Mouse (Mus musculus) brown adipose tissue, adult 24 weeks (tissue): Measurements from ENCODE around the gene Galnt15. TPM values are rescaled to one million over a fixed set of nuclear protein-coding genes. Genes with fewer than 3 reads are reported as not detected.
"Not testable (repeated sequence)": the region's sequence is repeated elsewhere in the genome, so short reads cannot be mapped to it uniquely, and the experiment has no call there.

Experiments
- H3K27ac ChIP-seq: fragments of 200-500 bp; replicated peaks from 2 replicates; pipeline ENCODE4 v1.5.1; 2012; ENCODE audit warnings: low read depth, mild to moderate bottlenecking, low read length
- H3K4me1 ChIP-seq: fragments of 200-500 bp; 2 replicates; pipeline ENCODE4 v1.6.1; 2012; ENCODE audit warnings: low read length, mixed read lengths; ENCODE audit not compliant: control insufficient read depth, insufficient read depth, insufficient read length
- H3K4me3 ChIP-seq: fragments of 200-500 bp; 2 replicates; pipeline ENCODE4 v1.5.1; 2012; ENCODE audit warnings: low read depth, mild to moderate bottlenecking, low read length, moderate library complexity; ENCODE audit not compliant: insufficient read depth
- polyA plus RNA-seq: library from polyadenylated mRNA; stranded (reverse); fragments of >200 nt; gene quantifications from 2 replicates; pipeline ENCODE4 v1.2.4, GENCODE M21; 2012; ENCODE audit not compliant: missing spikeins, insufficient read depth, insufficient read length

The Galnt15 gene
- polyA plus RNA-seq, 1 experiment: 4.0 TPM

DNA sequence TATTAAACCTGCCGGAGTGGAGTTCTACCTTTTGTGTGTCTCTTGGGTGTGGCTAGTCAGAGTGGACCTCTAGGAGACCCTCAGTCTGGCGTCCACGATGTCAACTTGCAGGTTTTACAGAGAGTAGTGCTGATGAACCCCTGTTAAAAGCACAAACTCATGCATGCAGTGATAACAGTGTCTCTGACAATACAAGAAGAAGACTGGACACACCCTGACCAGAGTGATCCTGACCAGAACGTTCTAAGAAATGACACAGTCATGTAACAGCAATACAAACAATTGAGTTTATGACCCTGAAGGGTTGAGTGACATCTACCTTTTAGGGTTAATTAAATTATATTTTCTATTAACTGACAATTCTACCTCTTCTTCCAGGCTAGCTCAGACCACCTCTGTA is 28.9 kb downstream of the Galnt15 start:
- Histone ChIP-seq H3K4me1 (no peaks in the 10 kb centered on the region), H3K4me3 (no peak overlapping the region), H3K27ac (no peak overlapping the region)

- no peaks in the 10 kb centered on the region for H3K4me1 ChIP-seq
- H3K4me3 ChIP-seq: no peak overlapping the region
- H3K27ac ChIP-seq: no peak overlapping the region
Observed at GRCm38 (mm10) chr14:32061398-32061797, 32.6 kb downstream of the Galnt15 start.

DNA sequence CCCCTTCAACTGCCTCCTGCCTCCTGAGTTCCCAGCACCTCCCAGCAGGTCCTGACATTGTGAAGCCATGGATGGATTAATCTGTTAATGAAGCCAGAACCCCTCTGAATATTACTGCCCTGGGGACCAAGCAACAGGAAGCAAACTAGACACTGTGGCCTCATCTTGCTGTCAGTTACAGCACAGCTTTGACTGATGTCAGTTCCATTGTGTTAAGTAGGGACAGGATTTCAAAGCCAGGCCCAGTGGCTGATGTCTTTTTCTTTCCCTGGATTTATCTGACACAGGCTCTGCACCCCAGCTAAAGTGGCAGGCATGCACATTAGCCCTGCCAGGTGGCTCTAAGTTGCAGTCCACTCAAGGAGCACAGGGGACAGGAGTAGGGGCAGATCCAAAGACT is 44.0 kb downstream of the Galnt15 start:
- H3K4me3 ChIP-seq: no peak overlapping the region
- peaks cover 22% of the 10 kb centered on the region for H3K4me1 ChIP-seq
- H3K27ac ChIP-seq: peak overlapping the region; percentile 32

- Histone ChIP-seq H3K4me3 (no peak overlapping the region), H3K27ac (peak overlapping the region; percentile 32), H3K4me1 (peaks cover 20% of the 10 kb centered on the region)
Observed at GRCm38 (mm10) chr14:32073211-32073685, 44.5 kb downstream of the Galnt15 start.

GRCm38 (mm10) chr14:32073901-32074300 is 45.1 kb downstream of the Galnt15 start:
- Histone ChIP-seq H3K27ac (peak overlapping the region; percentile 32), H3K4me1 (peaks cover 17% of the 10 kb centered on the region), H3K4me3 (no peak overlapping the region)

GRCm38 (mm10) chr14:32076896-32077575 is 48.2 kb downstream of the Galnt15 start:
- H3K4me1 ChIP-seq: peaks cover 17% of the 10 kb centered on the region
- H3K4me3 ChIP-seq: no peak overlapping the region
- no peak overlapping the region for H3K27ac ChIP-seq

DNA sequence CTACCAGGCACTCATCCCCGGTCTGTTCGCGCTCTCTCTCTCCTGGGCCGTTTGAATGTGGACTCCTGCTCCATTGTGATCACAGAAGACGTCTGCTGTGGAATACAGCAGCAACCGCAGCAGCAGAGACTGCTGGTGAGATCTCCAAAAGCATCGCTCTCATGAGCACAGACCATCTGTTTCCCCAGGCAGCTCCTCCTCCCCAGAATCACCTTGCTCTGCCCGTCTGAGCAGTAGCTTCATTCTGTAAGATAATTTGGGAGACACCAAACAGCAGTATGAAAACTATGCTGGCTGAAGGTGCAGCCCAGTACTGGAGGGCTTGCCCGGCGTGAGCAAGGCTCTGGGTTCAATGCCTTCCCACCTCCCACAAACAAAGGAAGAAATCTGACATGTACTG is 52.2 kb downstream of the Galnt15 start:
- peaks cover 3% of the 10 kb centered on the region; the same call in 1 of the 2 replicates for H3K4me1 ChIP-seq

DNA sequence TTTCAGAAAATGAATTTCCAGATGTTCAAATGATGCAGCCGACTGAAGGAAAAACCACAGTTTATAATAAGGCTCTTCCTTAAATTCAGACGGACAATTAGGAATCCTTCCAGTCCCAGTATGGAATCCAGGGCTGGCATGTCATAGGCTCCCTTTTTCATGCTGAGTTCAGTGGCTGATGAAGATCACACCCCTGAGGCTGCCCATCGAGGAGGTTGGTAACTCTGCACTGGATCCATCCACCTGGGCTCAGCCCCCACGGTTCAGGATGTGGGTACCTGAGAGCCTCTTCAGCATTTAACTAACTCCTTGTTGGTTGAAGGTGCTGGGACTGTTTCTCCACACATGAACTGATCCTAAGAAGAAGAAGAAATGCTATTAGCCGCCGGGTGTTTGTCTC is 54.1 kb downstream of the Galnt15 start:
- Histone ChIP-seq H3K4me1 (peaks cover 3% of the 10 kb centered on the region; the same call in 1 of the 2 replicates), H3K4me3 (no peak overlapping the region), H3K27ac (no peak overlapping the region)

More for the DNA sequence above, 52.2 kb downstream of the Galnt15 start:
- Histone ChIP-seq H3K4me3 (no peak overlapping the region), H3K27ac (no peak overlapping the region)

- Histone ChIP-seq H3K27ac (no peak overlapping the region), H3K4me3 (no peak overlapping the region), H3K4me1 (peaks cover 5% of the 10 kb centered on the region; the same call in 1 of the 2 replicates)
Observed at GRCm38 (mm10) chr14:32083466-32083865, 54.7 kb downstream of the Galnt15 start.

GRCm38 (mm10) chr14:32084761-32085485 is 56.1 kb downstream of the Galnt15 start, which contains the start of gene Oxnad1:
TSS of gene Oxnad1 (plus strand) at chr14:32085374.
- Histone ChIP-seq H3K4me1 (peaks cover 5% of the 10 kb centered on the region; the same call in 1 of the 2 replicates), H3K27ac (peak within 1 kb of the TSS; percentile 98), H3K4me3 (peak within 1 kb of the TSS; percentile 92)

DNA sequence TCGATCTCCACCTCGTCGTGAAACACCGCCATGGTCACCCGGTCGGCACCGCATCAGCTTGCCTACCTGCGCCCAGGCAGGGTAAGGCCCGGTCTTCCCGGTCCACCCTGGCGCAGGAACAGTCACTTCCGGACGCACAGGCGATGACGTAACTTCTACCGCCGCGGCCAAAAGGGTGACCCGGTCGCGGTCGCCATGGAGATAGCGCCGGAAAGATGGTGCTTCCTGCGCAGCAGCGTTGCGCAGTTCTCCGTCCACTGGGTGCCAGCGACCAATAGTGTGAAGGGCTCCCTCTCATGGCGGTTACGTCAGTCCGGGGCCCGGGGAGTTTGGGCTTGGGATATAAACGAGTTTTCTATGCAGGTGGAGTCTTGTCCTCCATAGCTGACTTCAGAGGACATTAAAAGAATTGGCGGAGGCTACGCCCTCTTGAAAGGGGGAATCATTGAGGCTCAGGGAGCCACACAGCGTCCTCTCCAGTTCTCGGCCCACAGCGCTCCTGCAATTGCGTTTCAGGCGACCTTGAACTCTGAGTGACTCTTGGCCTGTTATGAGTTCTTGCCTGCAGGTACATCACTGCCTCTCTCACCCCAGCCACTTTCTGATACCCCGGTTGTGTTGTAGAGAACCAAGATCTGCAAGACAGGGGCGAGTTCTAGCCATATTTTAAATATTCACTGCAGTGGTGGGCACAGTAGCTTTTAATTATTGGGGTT is 56.9 kb downstream of the Galnt15 start, which contains the start of gene Dph3:
Dph3 (minus strand) TSS at position 244 of the 716 bp plus-strand sequence.
- Histone ChIP-seq H3K4me1 (peaks cover 5% of the 10 kb centered on the region; the same call in 1 of the 2 replicates), H3K27ac (peak within 1 kb of the TSS; percentile 98), H3K4me3 (peak within 1 kb of the TSS; percentile 92)

- Histone ChIP-seq H3K4me3 (peak overlapping the region; percentile 92), H3K27ac (peak overlapping the region; percentile 71), H3K4me1 (peaks cover 5% of the 10 kb centered on the region; the same call in 1 of the 2 replicates)
Observed at GRCm38 (mm10) chr14:32086226-32086625, 57.4 kb downstream of the Galnt15 start.

- H3K4me1 ChIP-seq: not testable (repeated sequence)
Observed at GRCm38 (mm10) chr14:32087584-32088248, 58.9 kb downstream of the Galnt15 start.

GRCm38 (mm10) chr14:32091124-32091523 is 62.3 kb downstream of the Galnt15 start:
- Histone ChIP-seq H3K4me3 (no peak overlapping the region), H3K27ac (no peak overlapping the region), H3K4me1 (peaks cover 2% of the 10 kb centered on the region; the same call in 1 of the 2 replicates)

More at GRCm38 (mm10) chr14:32087584-32088248, 58.9 kb downstream of the Galnt15 start:
- not testable (repeated sequence) for H3K4me3 ChIP-seq, H3K27ac ChIP-seq
